In genomic region chr10:127597311-127597901, GRCm38 (mm10) we compare ENCODE assay signal across 8 mouse cellular contexts. TPM values are rescaled to one million over a fixed set of nuclear protein-coding genes. Genes with fewer than 3 reads are reported as not detected.
A peak's percentile ranks its signal among the peaks of the same experiment; 100 is the strongest.
DNase-seq lines count a peak whose midpoint lies in the region; ATAC-seq and TF ChIP-seq lines count a peak whose summit lies in the region.

No protein-coding gene starts in this region.

- DNase-seq in frontal cortex, adult 2 months (ENCODE audit: extremely low spot score in 1 of 2, low spot score in 1 of 2): no peak
- peak; percentile 82 for DNase-seq in 3T3-L1 (ENCODE audit: low read depth, low spot score)
- DNase-seq in cerebellum, postnatal 25 days: peak; percentile 76 to 78
- DNase-seq in hindbrain, embryonic 14.5 days (ENCODE audit: low spot score): no peak
- peak; percentile 72 for DNase-seq in midbrain, postnatal 0 days (ENCODE audit: low spot score)
- no peak for DNase-seq in frontal cortex, postnatal 14 days (ENCODE audit: low spot score in 2 of 2)
- no peak for DNase-seq in urinary bladder, adult 18-20 months (ENCODE audit: low spot score in 2 of 2)

- no peak overlapping the region for H3K4me3 ChIP-seq in hindbrain, embryonic 14.5 days (replicated peaks; ENCODE audit: low read length)
- H3K4me3 ChIP-seq in midbrain, postnatal 0 days (ENCODE audit: low read depth, low read length): no peak overlapping the region

- 0 out of 2 replicates have a peak overlapping the region, but pooled peaks have one; percentile 5 for H3K27ac ChIP-seq in hindbrain, embryonic 14.5 days
- H3K27ac ChIP-seq in midbrain, postnatal 0 days (ENCODE audit: low read depth, low read length): peak overlapping the region; percentile 47

- ATAC-seq in frontal cortex, adult (ENCODE audit: low TSS enrichment): 0 out of 2 replicates have a peak, but pooled peaks have one; percentile 10
- no peak for ATAC-seq in hindbrain, embryonic 14.5 days (ENCODE audit: low FRiP score)
- ATAC-seq in midbrain, postnatal 0 days (ENCODE audit: low FRiP score): 0 out of 2 replicates have a peak, but pooled peaks have one; percentile 28

- no peak for TF ChIP-seq CTCF in midbrain, postnatal 0 days (IDR thresholded peaks at IDR 0.05)

- H3K36me3 ChIP-seq in hindbrain, embryonic 14.5 days (replicated peaks; ENCODE audit: control insufficient read depth, insufficient read depth): peaks cover 82% of the 10 kb centered on the region
- peaks cover 52% of the 10 kb centered on the region for H3K36me3 ChIP-seq in midbrain, postnatal 0 days (ENCODE audit: insufficient read depth, low read length)

- H3K9me3 ChIP-seq in hindbrain, embryonic 14.5 days (ENCODE audit: control insufficient read depth, low read length): no peaks in the 10 kb centered on the region
- no peaks in the 10 kb centered on the region for H3K9me3 ChIP-seq in midbrain, postnatal 0 days (ENCODE audit: low read length)

- H3K4me2 ChIP-seq in hindbrain, embryonic 14.5 days (replicated peaks): no peak overlapping the region
- H3K4me2 ChIP-seq in midbrain, postnatal 0 days (ENCODE audit: low read depth, low read length, poor library complexity, severe bottlenecking): no peak overlapping the region

- no peaks in the 10 kb centered on the region for H3K27me3 ChIP-seq in hindbrain, embryonic 14.5 days (ENCODE audit: control insufficient read depth, insufficient read depth, low read length)
- H3K27me3 ChIP-seq in midbrain, postnatal 0 days (ENCODE audit: insufficient read depth, low read length): no peaks in the 10 kb centered on the region

- WGBS in hindbrain, embryonic 14.5 days: 67% methylated on average over 5 of the region's 5 CpGs
- 74% methylated on average over 5 of the region's 5 CpGs for WGBS in midbrain, postnatal 0 days

- H3K9ac ChIP-seq in hindbrain, embryonic 14.5 days: no peak overlapping the region
- H3K9ac ChIP-seq in midbrain, postnatal 0 days (replicated peaks; ENCODE audit: low read length, poor library complexity, severe bottlenecking): no peak overlapping the region

- H3K4me1 ChIP-seq in hindbrain, embryonic 14.5 days (replicated peaks; ENCODE audit: control insufficient read depth, insufficient read depth, low read length): peaks cover 12% of the 10 kb centered on the region
- H3K4me1 ChIP-seq in midbrain, postnatal 0 days (ENCODE audit: insufficient read depth, low read length): no peaks in the 10 kb centered on the region

RNA-seq across cellular contexts. Expression of gene Lrp1, which starts 23.5 kb away (rescaled TPM):
- polyA plus RNA-seq in frontal cortex, adult 2 months (2012; rRNA removed): 279 and 283 TPM in 2 replicates
- 118 and 119 TPM in 2 replicates for polyA plus RNA-seq in hindbrain, embryonic 14.5 days (2014; fragmentation: Nextera tagmentation; extraction: Ambion mirVana)
- 297 and 319 TPM in 2 replicates for total RNA-seq in midbrain, postnatal 0 days (2014; rRNA removed)
- 79.8 and 84.4 TPM in 2 replicates for polyA plus RNA-seq in midbrain, postnatal 0 days (2015; fragmentation: Nextera tagmentation; extraction: Ambion mirVana)

RNA-seq across cellular contexts. Expression of gene Stat6, which starts 45.4 kb away (rescaled TPM):
- polyA plus RNA-seq in frontal cortex, adult 2 months (2012; rRNA removed): 11.0 and 11.9 TPM in 2 replicates
- 4.7 and 5.5 TPM in 2 replicates for polyA plus RNA-seq in hindbrain, embryonic 14.5 days (2014; fragmentation: Nextera tagmentation; extraction: Ambion mirVana)
- total RNA-seq in midbrain, postnatal 0 days (2014; rRNA removed): 6.1 and 10.2 TPM in 2 replicates
- 3.9 and 4.3 TPM in 2 replicates for polyA plus RNA-seq in midbrain, postnatal 0 days (2015; fragmentation: Nextera tagmentation; extraction: Ambion mirVana)

Comparison
In these comparisons a context has a peak if more than half of its experiments do, and no peak if none do; other contexts are left out.
1. DNase-seq: peak in 3T3-L1 (single experiment), cerebellum, postnatal 25 days (2 of 2) and midbrain, postnatal 0 days (single experiment); none in frontal cortex, adult 2 months (0 of 2), hindbrain, embryonic 14.5 days (single experiment), frontal cortex, postnatal 14 days (0 of 2) and urinary bladder, adult 18-20 months (0 of 2).